ENCODE assay signal across 8 mouse cellular contexts in the genomic region with DNA sequence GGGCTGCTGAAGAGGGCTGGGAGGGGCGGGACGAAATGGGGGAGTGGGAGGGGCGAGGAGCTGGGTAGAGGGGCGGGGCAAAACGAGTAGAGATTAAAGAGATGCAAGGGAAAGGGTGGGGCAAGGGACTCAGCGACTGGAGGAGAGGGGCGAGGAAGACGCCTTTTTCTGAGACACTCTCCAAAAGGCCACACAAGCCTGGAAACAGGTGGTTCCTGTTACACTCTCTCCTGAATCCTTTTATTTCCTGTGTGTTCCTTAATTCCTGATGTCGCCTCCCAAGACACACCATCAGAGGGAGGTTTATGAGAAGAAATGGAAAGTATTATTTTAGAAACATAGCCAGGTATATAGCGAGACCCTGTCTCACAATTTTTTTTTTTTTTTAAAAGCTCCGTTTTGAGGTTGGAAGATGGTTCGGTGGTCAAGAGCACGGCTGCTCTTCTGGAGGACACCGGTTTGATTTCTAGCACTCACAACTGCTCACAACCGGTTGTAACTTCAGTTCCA. TPM values are rescaled to one million over a fixed set of nuclear protein-coding genes. Genes with fewer than 3 reads are reported as not detected.
DNase-seq lines count a peak whose midpoint lies in the region; ATAC-seq and TF ChIP-seq lines count a peak whose summit lies in the region.

No protein-coding gene starts in this region.

- H3K36me3 ChIP-seq in embryonic facial prominence, embryonic 13.5 days: 0 out of 2 replicates have a peak, but pooled peaks cover 7% of the 10 kb centered on the region
- H3K36me3 ChIP-seq in intestine, postnatal 0 days (ENCODE audit: control insufficient read depth, insufficient read depth): peaks cover 8% of the 10 kb centered on the region; the same call in 1 of the 2 replicates
- peaks cover 11% of the 10 kb centered on the region; the same call in 1 of the 2 replicates for H3K36me3 ChIP-seq in neural tube, embryonic 12.5 days

- H3K9ac ChIP-seq in embryonic facial prominence, embryonic 13.5 days: peak overlapping the region; percentile 94
- no peak overlapping the region for H3K9ac ChIP-seq in intestine, postnatal 0 days (ENCODE audit: low read depth, low read length)
- no peak overlapping the region for H3K9ac ChIP-seq in neural tube, embryonic 12.5 days

- intact Hi-C loops in left cerebral cortex, postnatal 4 days (cut with DNase I): no loop called here

- no peaks in the 10 kb centered on the region for H3K27me3 ChIP-seq in embryonic facial prominence, embryonic 13.5 days
- no peaks in the 10 kb centered on the region for H3K27me3 ChIP-seq in intestine, postnatal 0 days (replicated peaks; ENCODE audit: control insufficient read depth, insufficient read depth, low read length)
- H3K27me3 ChIP-seq in neural tube, embryonic 12.5 days (replicated peaks): no peaks in the 10 kb centered on the region

- no peak for TF ChIP-seq CTCF in layer of hippocampus, adult 2 months (conservative IDR thresholded peaks at IDR 0.05)
- TF ChIP-seq CTCF in intestine, postnatal 0 days (IDR thresholded peaks at IDR 0.05; ENCODE audit: low read depth): no peak

- H3K27ac ChIP-seq in layer of hippocampus, adult 2 months: no peak overlapping the region
- H3K27ac ChIP-seq in embryonic facial prominence, embryonic 13.5 days: no peak overlapping the region
- H3K27ac ChIP-seq in intestine, postnatal 0 days (ENCODE audit: low read depth, low read length): no peak overlapping the region
- no peak overlapping the region for H3K27ac ChIP-seq in neural tube, embryonic 12.5 days

- H3K4me1 ChIP-seq in embryonic facial prominence, embryonic 13.5 days: peaks cover 11% of the 10 kb centered on the region
- H3K4me1 ChIP-seq in intestine, postnatal 0 days (replicated peaks; ENCODE audit: control insufficient read depth, insufficient read depth, low read length): peaks cover 5% of the 10 kb centered on the region
- peaks cover 11% of the 10 kb centered on the region for H3K4me1 ChIP-seq in neural tube, embryonic 12.5 days

- peak overlapping the region; percentile 97 for H3K4me2 ChIP-seq in embryonic facial prominence, embryonic 13.5 days
- H3K4me2 ChIP-seq in intestine, postnatal 0 days (replicated peaks; ENCODE audit: low read depth): peak overlapping the region; percentile 88
- H3K4me2 ChIP-seq in neural tube, embryonic 12.5 days (replicated peaks): peak overlapping the region; percentile 98

- ATAC-seq in embryonic facial prominence, embryonic 13.5 days (ENCODE audit: insufficient number of reproducible peaks, insufficient read depth, low FRiP score, low TSS enrichment, low read depth): no peak
- ATAC-seq in intestine, postnatal 0 days: no peak
- no peak for ATAC-seq in neural tube, embryonic 12.5 days (ENCODE audit: low FRiP score, low read depth)

- H3K4me3 ChIP-seq in layer of hippocampus, adult 2 months: peak overlapping the region; percentile 98
- H3K4me3 ChIP-seq in embryonic facial prominence, embryonic 13.5 days: peak overlapping the region; percentile 95
- peak overlapping the region; percentile 93 for H3K4me3 ChIP-seq in intestine, postnatal 0 days (ENCODE audit: low read depth, low read length)
- H3K4me3 ChIP-seq in neural tube, embryonic 12.5 days: peak overlapping the region; percentile 78

- 5% methylated on average over 15 of the region's 15 CpGs for WGBS in embryonic facial prominence, embryonic 13.5 days
- WGBS in intestine, postnatal 0 days: 8% methylated on average over 12 of the region's 15 CpGs
- 10% methylated on average over 15 of the region's 15 CpGs for WGBS in neural tube, embryonic 12.5 days

- no peak for DNase-seq in layer of hippocampus, adult 2 months (ENCODE audit: low spot score in 2 of 2)
- DNase-seq in layer of hippocampus, adult 8-10 months (ENCODE audit: low spot score in 2 of 2): no peak
- DNase-seq in ovary, postnatal 36 days (ENCODE audit: low spot score): no peak
- no peak for DNase-seq in left cerebral cortex, postnatal 4 days
- DNase-seq in retina, embryonic 14.5 days (ENCODE audit: low spot score): no peak

- H3K9me3 ChIP-seq in embryonic facial prominence, embryonic 13.5 days: no peaks in the 10 kb centered on the region
- no peaks in the 10 kb centered on the region for H3K9me3 ChIP-seq in intestine, postnatal 0 days (ENCODE audit: control insufficient read depth)
- H3K9me3 ChIP-seq in neural tube, embryonic 12.5 days: no peaks in the 10 kb centered on the region

RNA-seq across cellular contexts. Expression of a gene that starts 0.4 kb away (rescaled TPM):
- total RNA-seq in layer of hippocampus, adult 2 months (2021): 10 to 100 TPM; 38.4 to 42.0 TPM
- 10 to 100 TPM; 48.3 to 57.0 (median 53.5) TPM for total RNA-seq in layer of hippocampus, adult 8-10 months (2022)
- polyA plus RNA-seq in embryonic facial prominence, embryonic 13.5 days (2015; fragmentation: Nextera tagmentation; extraction: Ambion mirVana): 59.2 and 61.8 TPM in 2 replicates
- 19.3 and 21.1 TPM in 2 replicates for polyA plus RNA-seq in intestine, postnatal 0 days (2015; fragmentation: Nextera tagmentation; extraction: Ambion mirVana)
- 59.3 and 61.2 TPM in 2 replicates for polyA plus RNA-seq in neural tube, embryonic 12.5 days (2016; fragmentation: Nextera tagmentation; extraction: Ambion mirVana)
- total RNA-seq in left cerebral cortex, postnatal 4 days (2021): 10 to 100 TPM; 77.5 to 91.2 TPM

RNA-seq across cellular contexts. Expression of a gene that starts 28.2 kb away (rescaled TPM):
- total RNA-seq in layer of hippocampus, adult 2 months (2021): not detected
- total RNA-seq in layer of hippocampus, adult 8-10 months (2022): under 1 TPM in 2 of 4 experiments, not detected in 2; 0.16 to 0.32 TPM
- 0.46 and 0.65 TPM in 2 replicates for polyA plus RNA-seq in embryonic facial prominence, embryonic 13.5 days (2015; fragmentation: Nextera tagmentation; extraction: Ambion mirVana)
- 0.27 TPM in 2 replicates for polyA plus RNA-seq in intestine, postnatal 0 days (2015; fragmentation: Nextera tagmentation; extraction: Ambion mirVana)
- 0.06 and 0.14 TPM in 2 replicates for polyA plus RNA-seq in neural tube, embryonic 12.5 days (2016; fragmentation: Nextera tagmentation; extraction: Ambion mirVana)
- total RNA-seq in left cerebral cortex, postnatal 4 days (2021): under 1 TPM; 0.18 to 0.20 TPM

RNA-seq across cellular contexts. Expression of a gene that starts 49.2 kb away (rescaled TPM):
- total RNA-seq in layer of hippocampus, adult 2 months (2021): 1 to 10 TPM; 2.6 to 2.8 TPM
- total RNA-seq in layer of hippocampus, adult 8-10 months (2022): 1 to 10 TPM; 1.7 to 2.6 (median 2.2) TPM
- 11.6 and 15.0 TPM in 2 replicates for polyA plus RNA-seq in embryonic facial prominence, embryonic 13.5 days (2015; fragmentation: Nextera tagmentation; extraction: Ambion mirVana)
- polyA plus RNA-seq in intestine, postnatal 0 days (2015; fragmentation: Nextera tagmentation; extraction: Ambion mirVana): 2.7 and 3.1 TPM in 2 replicates
- 6.6 and 6.7 TPM in 2 replicates for polyA plus RNA-seq in neural tube, embryonic 12.5 days (2016; fragmentation: Nextera tagmentation; extraction: Ambion mirVana)
- 1 to 10 TPM; 5.0 to 7.7 TPM for total RNA-seq in left cerebral cortex, postnatal 4 days (2021)

RNA-seq across cellular contexts. Expression of a gene that starts 51.4 kb away (rescaled TPM):
- 100 to 1,000 TPM; 106 to 119 TPM for total RNA-seq in layer of hippocampus, adult 2 months (2021)
- 100 to 1,000 TPM in 3 of 4 experiments, 10 to 100 TPM in 1; 97.7 to 112 (median 104) TPM for total RNA-seq in layer of hippocampus, adult 8-10 months (2022)
- polyA plus RNA-seq in embryonic facial prominence, embryonic 13.5 days (2015; fragmentation: Nextera tagmentation; extraction: Ambion mirVana): 262 and 282 TPM in 2 replicates
- 79.9 and 85.0 TPM in 2 replicates for polyA plus RNA-seq in intestine, postnatal 0 days (2015; fragmentation: Nextera tagmentation; extraction: Ambion mirVana)
- 335 and 344 TPM in 2 replicates for polyA plus RNA-seq in neural tube, embryonic 12.5 days (2016; fragmentation: Nextera tagmentation; extraction: Ambion mirVana)
- total RNA-seq in left cerebral cortex, postnatal 4 days (2021): 100 to 1,000 TPM; 177 to 178 TPM
